Mouse (Mus musculus): ENCODE measurements around the gene Efcab1. TPM values are rescaled to one million over a fixed set of nuclear protein-coding genes. Genes with fewer than 3 reads are reported as not detected.

Gene Efcab1
- polyA plus RNA-seq, 1 experiment from 2014 or later: 2.7 TPM

DNA sequence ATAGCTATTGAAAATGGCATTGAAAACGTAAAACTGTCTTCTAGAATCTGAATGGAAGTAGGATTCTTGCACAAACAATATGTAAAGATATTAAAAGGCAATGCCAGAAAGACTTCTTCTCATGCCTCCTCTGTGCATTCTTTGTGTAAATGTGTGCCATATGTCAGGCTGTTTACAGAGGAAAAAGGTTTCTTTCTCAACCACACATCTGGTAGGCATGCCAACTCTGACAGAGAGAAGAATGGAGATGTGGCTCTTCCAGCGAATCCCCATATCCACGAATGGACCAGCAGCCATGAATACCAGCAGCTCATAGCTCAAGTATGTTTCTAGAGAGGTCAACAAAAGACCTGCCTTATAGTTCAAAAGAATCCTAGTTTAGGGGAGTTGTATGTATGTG is 84.6 kb downstream of the Efcab1 start:
- WGBS: 81% methylated on average over 3 of the region's 3 CpGs
- Histone ChIP-seq H3K9me3 (ENCODE audit: low read length) (no peaks in the 10 kb centered on the region), H3K36me3 (ENCODE audit: insufficient read depth, low read length) (no peaks in the 10 kb centered on the region), H3K27ac (ENCODE audit: low read length) (no peak overlapping the region), H3K4me3 (ENCODE audit: low read length) (no peak overlapping the region), H3K4me2 (replicated peaks; ENCODE audit: low read depth, low read length) (no peak overlapping the region), H3K27me3 (ENCODE audit: insufficient read depth, low read length) (no peaks in the 10 kb centered on the region), H3K9ac (replicated peaks; ENCODE audit: low read length) (no peak overlapping the region), H3K4me1 (ENCODE audit: insufficient read depth, low read length) (no peaks in the 10 kb centered on the region)
- no peak for ATAC-seq (ENCODE audit: low FRiP score, low TSS enrichment)

DNA sequence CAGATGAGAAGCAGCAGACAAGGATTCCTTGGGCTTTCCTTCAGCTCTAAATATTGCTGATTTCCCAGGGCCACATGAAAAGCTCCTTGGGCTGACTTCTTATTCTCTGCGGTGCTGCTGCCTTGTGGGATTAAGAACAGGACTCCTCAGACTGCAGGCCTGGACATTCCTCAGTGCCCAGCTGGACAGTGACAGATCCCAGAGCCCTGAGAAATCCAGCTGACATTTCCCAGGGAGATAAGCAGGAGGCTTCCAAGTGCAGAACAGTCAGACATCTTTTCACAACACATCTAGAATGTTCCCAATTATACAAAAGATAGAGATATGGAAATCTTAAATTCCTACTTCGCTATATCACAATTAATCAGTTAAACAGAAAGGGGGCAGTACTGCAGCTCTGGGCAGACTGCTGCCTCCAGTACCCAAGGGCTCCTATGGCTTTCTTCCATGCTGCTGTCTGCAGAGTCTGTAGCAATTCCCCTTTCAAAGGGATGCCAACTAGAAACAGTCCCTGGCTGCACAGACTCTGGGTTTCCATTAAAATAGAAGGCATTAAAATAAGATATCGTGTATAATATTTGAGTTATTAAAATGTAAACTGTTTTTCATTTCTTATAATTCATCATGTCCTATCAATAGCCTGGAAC is 86.2 kb downstream of the Efcab1 start:
- no peak overlapping the region for H3K27ac ChIP-seq (ENCODE audit: low read length)
- H3K4me2 ChIP-seq (replicated peaks; ENCODE audit: low read depth, low read length): no peak overlapping the region
- H3K9ac ChIP-seq (replicated peaks; ENCODE audit: low read length): no peak overlapping the region
- no peak for ATAC-seq (ENCODE audit: low FRiP score, low TSS enrichment)
- WGBS: 85% methylated on average over 3 of the region's 3 CpGs
- H3K36me3 ChIP-seq (ENCODE audit: insufficient read depth, low read length): no peaks in the 10 kb centered on the region
- H3K9me3 ChIP-seq (ENCODE audit: low read length): no peaks in the 10 kb centered on the region
- no peak overlapping the region for H3K4me3 ChIP-seq (ENCODE audit: low read length)
- H3K4me1 ChIP-seq (ENCODE audit: insufficient read depth, low read length): no peaks in the 10 kb centered on the region
- H3K27me3 ChIP-seq (ENCODE audit: insufficient read depth, low read length): no peaks in the 10 kb centered on the region

DNA sequence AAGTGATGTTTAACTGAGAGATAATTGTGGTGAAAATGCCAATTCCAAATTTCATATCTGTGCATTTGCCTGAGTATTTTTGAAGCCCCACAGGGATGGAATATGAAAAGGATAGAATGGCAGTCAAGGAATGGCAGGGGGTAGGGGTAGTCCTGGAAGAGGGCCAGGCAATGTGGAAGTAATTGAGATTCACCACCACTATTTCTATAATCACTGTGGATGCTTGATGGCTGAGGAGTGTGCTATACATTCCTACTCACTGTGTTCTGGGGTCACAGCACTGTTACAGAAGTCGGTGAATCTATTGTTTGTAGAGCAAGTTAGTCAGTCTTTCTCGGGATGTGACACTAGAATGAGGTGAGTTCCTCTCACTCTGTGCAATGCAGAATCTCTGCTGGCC is 108.3 kb downstream of the Efcab1 start:
- H3K4me2 ChIP-seq (replicated peaks; ENCODE audit: low read depth, low read length): no peak overlapping the region
- no peak overlapping the region for H3K4me3 ChIP-seq (ENCODE audit: low read length)
- no peaks in the 10 kb centered on the region for H3K9me3 ChIP-seq (ENCODE audit: low read length)
- no peak overlapping the region for H3K27ac ChIP-seq (ENCODE audit: low read length)
- H3K4me1 ChIP-seq (ENCODE audit: insufficient read depth, low read length): no peaks in the 10 kb centered on the region
- no peak for ATAC-seq (ENCODE audit: low FRiP score, low TSS enrichment)
- H3K36me3 ChIP-seq (ENCODE audit: insufficient read depth, low read length): no peaks in the 10 kb centered on the region
- WGBS: 76% methylated on average over 2 of the region's 2 CpGs
- H3K9ac ChIP-seq (replicated peaks; ENCODE audit: low read length): no peak overlapping the region
- H3K27me3 ChIP-seq (ENCODE audit: insufficient read depth, low read length): no peaks in the 10 kb centered on the region
